Mouse (Mus musculus) thymus, postnatal 14 days (tissue): Measurements from ENCODE around the gene Suco.

Experiments
- DNase-seq: peaks from one replicate; pipeline ENCODE4 v3.0.0; 2021

Suco gene

GRCm38 (mm10) chr1:161782725-161783124 is 93.8 kb downstream of the Suco start:
- no peak for DNase-seq

- no peak for DNase-seq
These were observed 94.9 kb downstream of the Suco start for GRCm38 (mm10) chr1:161781594-161781993.

GRCm38 (mm10) chr1:161779057-161779456 is 97.4 kb downstream of the Suco start:
- peak; percentile 24 for DNase-seq

- no peak for DNase-seq
These were observed 101.3 kb downstream of the Suco start for GRCm38 (mm10) chr1:161775151-161775550.

- no peak for DNase-seq
These were observed 105.2 kb downstream of the Suco start for GRCm38 (mm10) chr1:161771293-161771692.

- DNase-seq: no peak
These were observed 107.2 kb downstream of the Suco start for GRCm38 (mm10) chr1:161769329-161769728.

- peak; percentile 47 for DNase-seq
These were observed 109.4 kb downstream of the Suco start for GRCm38 (mm10) chr1:161767101-161767524.

GRCm38 (mm10) chr1:161766656-161767055 is 109.8 kb downstream of the Suco start:
- DNase-seq: peak; percentile 93
